Mouse (Mus musculus) small intestine, adult 2 months (tissue): Measurements from ENCODE around the gene Lgals3bp. TPM values are rescaled to one million over a fixed set of nuclear protein-coding genes. Genes with fewer than 3 reads are reported as not detected.

ENCODE experiments used
- H3K27ac ChIP-seq: fragments of 200-500 bp; 2 replicates; pipeline ENCODE4 v1.5.1; 2012; ENCODE audit warnings: low read depth, low read length, control low read depth, inconsistent platforms; ENCODE audit not compliant: insufficient read depth
- H3K27me3 ChIP-seq: fragments of 200-500 bp; 2 replicates; pipeline ENCODE4 v1.6.1; 2012; ENCODE audit warnings: mild to moderate bottlenecking, moderate library complexity, low read length, inconsistent platforms; ENCODE audit not compliant: control insufficient read depth, insufficient read depth
- H3K36me3 ChIP-seq: fragments of 200-500 bp; 2 replicates; pipeline ENCODE4 v1.6.1; 2012; ENCODE audit warnings: mild to moderate bottlenecking, low read length, control low read depth, inconsistent platforms; ENCODE audit not compliant: control insufficient read depth, insufficient read depth
- H3K4me1 ChIP-seq: fragments of 200-500 bp; 2 replicates; pipeline ENCODE4 v1.6.1; 2012; ENCODE audit warnings: low read length, inconsistent platforms, mixed read lengths; ENCODE audit not compliant: control insufficient read depth, insufficient read depth, insufficient read length
- H3K4me3 ChIP-seq: fragments of 200-500 bp; 2 replicates; pipeline ENCODE4 v1.5.1; 2012; ENCODE audit warnings: low read depth, mild to moderate bottlenecking, control low read depth, inconsistent platforms, low read length, moderate library complexity
- CTCF ChIP-seq: fragments of 200-500 bp; IDR thresholded peaks from 2 replicates; pipeline ENCODE4 v1.5.1; 2012; ENCODE audit warnings: low read depth, mild to moderate bottlenecking, control low read depth, inconsistent platforms, low read length, moderate library complexity, mixed read lengths; ENCODE audit not compliant: insufficient replicate concordance, insufficient read length; ENCODE audit errors: extremely low read depth
- POLR2A ChIP-seq: fragments of 200-500 bp; IDR thresholded peaks from 2 replicates; pipeline ENCODE4 v1.6.1; 2012; ENCODE audit warnings: low read depth, mild to moderate bottlenecking, control low read depth, inconsistent platforms, low read length, moderate library complexity
- WGBS: fragments of 180-500 bp; shearing (Covaris S2); methylation state at CpG from one replicate; pipeline ENCODE4 v1.1.7; 2018; 5-methylcytosine and 5-hydroxymethylcytosine counted together
- polyA plus RNA-seq: library from polyadenylated mRNA; depleted of rRNA; stranded (reverse); fragments of >200 nt; gene quantifications from 2 replicates; pipeline ENCODE4 v1.2.3, GENCODE M21; 2012

Gene Lgals3bp
- polyA plus RNA-seq, 1 experiment: 739 TPM

GRCm38 (mm10) chr11:118420261-118420660, 18.4 kb upstream of the Lgals3bp start:
- no peak for TF ChIP-seq CTCF
- TF ChIP-seq POLR2A: no peak
- H3K4me3 ChIP-seq: no peak overlapping the region
- no peak overlapping the region for H3K27ac ChIP-seq
- H3K4me1 ChIP-seq: peaks cover 26% of the 10 kb centered on the region
- WGBS: 44% methylated on average over 7 of the region's 7 CpGs
- H3K36me3 ChIP-seq: no peaks in the 10 kb centered on the region
- H3K27me3 ChIP-seq: no peaks in the 10 kb centered on the region

- Histone ChIP-seq H3K36me3 (peaks cover 2% of the 10 kb centered on the region; the same call in 1 of the 2 replicates), H3K27me3 (no peaks in the 10 kb centered on the region), H3K27ac (peak within 1 kb of the TSS; percentile 94), H3K4me3 (peak within 1 kb of the TSS; percentile 80), H3K4me1 (peaks cover 29% of the 10 kb centered on the region)
- under 1% methylated on average over 50 of the region's 50 CpGs for WGBS
- peak; percentile 94 for TF ChIP-seq POLR2A
- TF ChIP-seq CTCF: no peak
These were observed 17.1 kb upstream of the Lgals3bp start, which contains the start of gene Cant1 for GRCm38 (mm10) chr11:118418834-118419504. Gene Cant1, minus strand, starts transcription at chr11:118419086.

GRCm38 (mm10) chr11:118418442-118418833, 16.5 kb upstream of the Lgals3bp start:
- Histone ChIP-seq H3K4me3 (peak overlapping the region; percentile 80), H3K4me1 (peaks cover 29% of the 10 kb centered on the region), H3K27ac (peak overlapping the region; percentile 94), H3K36me3 (peaks cover 3% of the 10 kb centered on the region; the same call in 1 of the 2 replicates), H3K27me3 (no peaks in the 10 kb centered on the region)
- 1% methylated on average over 12 of the region's 12 CpGs for WGBS
- TF ChIP-seq CTCF (no peak), POLR2A (no peak)

GRCm38 (mm10) chr11:118417496-118417895, 15.6 kb upstream of the Lgals3bp start:
- H3K4me1 ChIP-seq: peaks cover 35% of the 10 kb centered on the region
- H3K27ac ChIP-seq: peak overlapping the region; percentile 94
- peaks cover 3% of the 10 kb centered on the region; the same call in 1 of the 2 replicates for H3K36me3 ChIP-seq
- H3K4me3 ChIP-seq: peak overlapping the region; percentile 80
- H3K27me3 ChIP-seq: no peaks in the 10 kb centered on the region
- 61% methylated on average over 9 of the region's 9 CpGs for WGBS
- TF ChIP-seq CTCF (no peak), POLR2A (no peak)

- 23% methylated on average over 7 of the region's 7 CpGs for WGBS
- H3K27me3 ChIP-seq: no peaks in the 10 kb centered on the region
- TF ChIP-seq CTCF: no peak
- peak overlapping the region; percentile 62 for H3K4me3 ChIP-seq
- peaks cover 49% of the 10 kb centered on the region for H3K4me1 ChIP-seq
- peaks cover 6% of the 10 kb centered on the region for H3K36me3 ChIP-seq
- H3K27ac ChIP-seq: peak overlapping the region; percentile 94
These were observed 14.2 kb upstream of the Lgals3bp start for GRCm38 (mm10) chr11:118416046-118416445.

GRCm38 (mm10) chr11:118415630-118416029, 13.7 kb upstream of the Lgals3bp start:
- Histone ChIP-seq H3K4me1 (peaks cover 53% of the 10 kb centered on the region), H3K36me3 (peaks cover 10% of the 10 kb centered on the region), H3K27ac (peak overlapping the region; percentile 94), H3K27me3 (no peaks in the 10 kb centered on the region), H3K4me3 (peak overlapping the region; percentile 62)
- 32% methylated on average over 6 of the region's 6 CpGs for WGBS
- no peak for TF ChIP-seq CTCF
- TF ChIP-seq POLR2A: peak; percentile 87

GRCm38 (mm10) chr11:118414270-118414669, 12.4 kb upstream of the Lgals3bp start:
- Histone ChIP-seq H3K27me3 (no peaks in the 10 kb centered on the region), H3K4me1 (peaks cover 59% of the 10 kb centered on the region), H3K4me3 (peak overlapping the region; percentile 62), H3K27ac (peak overlapping the region; percentile 94), H3K36me3 (peaks cover 15% of the 10 kb centered on the region)
- no peak for TF ChIP-seq CTCF
- no peak for TF ChIP-seq POLR2A
- 43% methylated on average over 5 of the region's 5 CpGs for WGBS
